Mouse (Mus musculus): Measurements from ENCODE around the gene Coro2b. TPM values are rescaled to one million over a fixed set of nuclear protein-coding genes. Genes with fewer than 3 reads are reported as not detected.

Coro2b gene
- polyA plus RNA-seq, 1 experiment: 12.1 TPM

- H3K4me3 ChIP-seq (ENCODE audit: insufficient read depth, low read length): no peak overlapping the region
- no peak overlapping the region for H3K27ac ChIP-seq (ENCODE audit: insufficient read depth, low read length)
- TF ChIP-seq POLR2A (IDR thresholded peaks at IDR 0.05; ENCODE audit: low read depth, low read length): no peak
- TF ChIP-seq CTCF (IDR thresholded peaks at IDR 0.05; ENCODE audit: borderline replicate concordance, insufficient read depth, low read length): no peak
- no peaks in the 10 kb centered on the region for H3K4me1 ChIP-seq (ENCODE audit: control insufficient read depth, insufficient read depth, low read length)
Measured at GRCm38 (mm10) chr9:62531459-62532275, 5.2 kb downstream of the Coro2b start.

- no peak overlapping the region for H3K27ac ChIP-seq (ENCODE audit: insufficient read depth, low read length)
- TF ChIP-seq CTCF (IDR thresholded peaks at IDR 0.05; ENCODE audit: borderline replicate concordance, insufficient read depth, low read length) (no peak), POLR2A (IDR thresholded peaks at IDR 0.05; ENCODE audit: low read depth, low read length) (no peak)
- no peak overlapping the region for H3K4me3 ChIP-seq (ENCODE audit: insufficient read depth, low read length)
- H3K4me1 ChIP-seq (ENCODE audit: control insufficient read depth, insufficient read depth, low read length): no peaks in the 10 kb centered on the region
Measured at GRCm38 (mm10) chr9:62528527-62528926, 8.3 kb downstream of the Coro2b start.

GRCm38 (mm10) chr9:62526858-62527257 is 10.0 kb downstream of the Coro2b start:
- H3K4me3 ChIP-seq (ENCODE audit: insufficient read depth, low read length): no peak overlapping the region
- no peak overlapping the region for H3K27ac ChIP-seq (ENCODE audit: insufficient read depth, low read length)
- no peaks in the 10 kb centered on the region for H3K4me1 ChIP-seq (ENCODE audit: control insufficient read depth, insufficient read depth, low read length)
- TF ChIP-seq POLR2A (IDR thresholded peaks at IDR 0.05; ENCODE audit: low read depth, low read length): no peak
- no peak for TF ChIP-seq CTCF (IDR thresholded peaks at IDR 0.05; ENCODE audit: borderline replicate concordance, insufficient read depth, low read length)

GRCm38 (mm10) chr9:62526451-62526850 is 10.4 kb downstream of the Coro2b start:
- TF ChIP-seq CTCF (IDR thresholded peaks at IDR 0.05; ENCODE audit: borderline replicate concordance, insufficient read depth, low read length) (no peak), POLR2A (IDR thresholded peaks at IDR 0.05; ENCODE audit: low read depth, low read length) (no peak)
- Histone ChIP-seq H3K27ac (ENCODE audit: insufficient read depth, low read length) (no peak overlapping the region), H3K4me1 (ENCODE audit: control insufficient read depth, insufficient read depth, low read length) (no peaks in the 10 kb centered on the region), H3K4me3 (ENCODE audit: insufficient read depth, low read length) (no peak overlapping the region)

- no peaks in the 10 kb centered on the region for H3K4me1 ChIP-seq (ENCODE audit: control insufficient read depth, insufficient read depth, low read length)
- H3K27ac ChIP-seq (ENCODE audit: insufficient read depth, low read length): no peak overlapping the region
- TF ChIP-seq CTCF (IDR thresholded peaks at IDR 0.05; ENCODE audit: borderline replicate concordance, insufficient read depth, low read length): no peak
- no peak for TF ChIP-seq POLR2A (IDR thresholded peaks at IDR 0.05; ENCODE audit: low read depth, low read length)
- H3K4me3 ChIP-seq (ENCODE audit: insufficient read depth, low read length): no peak overlapping the region
Measured at GRCm38 (mm10) chr9:62524761-62525308, 12.0 kb downstream of the Coro2b start.

GRCm38 (mm10) chr9:62522791-62523471 is 13.9 kb downstream of the Coro2b start:
- no peak overlapping the region for H3K4me3 ChIP-seq (ENCODE audit: insufficient read depth, low read length)
- TF ChIP-seq CTCF (IDR thresholded peaks at IDR 0.05; ENCODE audit: borderline replicate concordance, insufficient read depth, low read length) (no peak), POLR2A (IDR thresholded peaks at IDR 0.05; ENCODE audit: low read depth, low read length) (no peak)
- no peak overlapping the region for H3K27ac ChIP-seq (ENCODE audit: insufficient read depth, low read length)
- H3K4me1 ChIP-seq (ENCODE audit: control insufficient read depth, insufficient read depth, low read length): no peaks in the 10 kb centered on the region

- Histone ChIP-seq H3K4me1 (ENCODE audit: control insufficient read depth, insufficient read depth, low read length) (no peaks in the 10 kb centered on the region), H3K4me3 (ENCODE audit: insufficient read depth, low read length) (no peak overlapping the region), H3K27ac (ENCODE audit: insufficient read depth, low read length) (no peak overlapping the region)
- TF ChIP-seq POLR2A (IDR thresholded peaks at IDR 0.05; ENCODE audit: low read depth, low read length) (no peak), CTCF (IDR thresholded peaks at IDR 0.05; ENCODE audit: borderline replicate concordance, insufficient read depth, low read length) (no peak)
Measured at GRCm38 (mm10) chr9:62522211-62522610, 14.6 kb downstream of the Coro2b start.

- no peaks in the 10 kb centered on the region for H3K4me1 ChIP-seq (ENCODE audit: control insufficient read depth, insufficient read depth, low read length)
- H3K4me3 ChIP-seq (ENCODE audit: insufficient read depth, low read length): no peak overlapping the region
- TF ChIP-seq POLR2A (IDR thresholded peaks at IDR 0.05; ENCODE audit: low read depth, low read length) (no peak), CTCF (IDR thresholded peaks at IDR 0.05; ENCODE audit: borderline replicate concordance, insufficient read depth, low read length) (no peak)
- no peak overlapping the region for H3K27ac ChIP-seq (ENCODE audit: insufficient read depth, low read length)
Measured at GRCm38 (mm10) chr9:62521541-62521940, 15.3 kb downstream of the Coro2b start.

- Histone ChIP-seq H3K27ac (ENCODE audit: insufficient read depth, low read length) (no peak overlapping the region), H3K4me3 (ENCODE audit: insufficient read depth, low read length) (no peak overlapping the region), H3K4me1 (ENCODE audit: control insufficient read depth, insufficient read depth, low read length) (no peaks in the 10 kb centered on the region)
- TF ChIP-seq CTCF (IDR thresholded peaks at IDR 0.05; ENCODE audit: borderline replicate concordance, insufficient read depth, low read length): no peak
- TF ChIP-seq POLR2A (IDR thresholded peaks at IDR 0.05; ENCODE audit: low read depth, low read length): no peak
Measured at GRCm38 (mm10) chr9:62520933-62521332, 15.9 kb downstream of the Coro2b start.

Measured in embryonic fibroblast, embryonic 13.5 days (primary cell).